Mouse (Mus musculus) embryonic fibroblast, embryonic 13.5 days (primary cell): ENCODE data around the gene Gm20431.

ENCODE experiments used
- CTCF ChIP-seq: IDR thresholded peaks from 2 replicates; pipeline ENCODE4 v1.5.1; 2011; ENCODE audit warnings: mild to moderate bottlenecking, control low read depth, low read length, moderate library complexity, borderline replicate concordance; ENCODE audit not compliant: insufficient read depth
- POLR2A ChIP-seq: IDR thresholded peaks from 2 replicates; pipeline ENCODE4 v1.6.1; 2011; ENCODE audit warnings: low read depth, mild to moderate bottlenecking, control low read depth, low read length, moderate library complexity

- TF ChIP-seq CTCF = no peak
- no peak for TF ChIP-seq POLR2A
Observed at GRCm38 (mm10) chr2:167612122-167612521, 49.2 kb downstream of the Gm20431 start.
